Mouse (Mus musculus) stomach, postnatal 0 days (tissue): ENCODE data around the gene Gm10053. TPM values are rescaled to one million over a fixed set of nuclear protein-coding genes. Genes with fewer than 3 reads are reported as not detected.

ENCODE experiments used
- ATAC-seq: fragments of 200-750 bp; cut with Nextera tagmentation; 2 replicates; pipeline ENCODE4 v1.8.0; 2017; ENCODE audit not compliant: low FRiP score, low TSS enrichment
- DNase-seq: peaks from one replicate; pipeline ENCODE4 v3.0.0-alpha.2; 2016; ENCODE audit warnings: low spot score
- H3K27ac ChIP-seq: fragments of 300-500 bp; sonication (generic); replicated peaks from 2 replicates; pipeline ENCODE4 v1.5.1; 2014; ENCODE audit warnings: mild to moderate bottlenecking, control low read depth
- H3K27me3 ChIP-seq: fragments of 300-500 bp; sonication (generic); 2 replicates; pipeline ENCODE4 v1.6.1; 2014; ENCODE audit warnings: low read length; ENCODE audit not compliant: control insufficient read depth, insufficient read depth
- H3K36me3 ChIP-seq: fragments of 300-500 bp; sonication (generic); 2 replicates; pipeline ENCODE4 v1.6.1; 2014; ENCODE audit warnings: low read length, mixed read lengths; ENCODE audit not compliant: control insufficient read depth, insufficient read depth
- H3K4me1 ChIP-seq: fragments of 300-500 bp; sonication (generic); replicated peaks from 2 replicates; pipeline ENCODE4 v1.6.1; 2014; ENCODE audit warnings: antibody characterized with exemption; ENCODE audit not compliant: control insufficient read depth, insufficient read depth
- H3K4me2 ChIP-seq: fragments of 300-500 bp; sonication (generic); replicated peaks from 2 replicates; pipeline ENCODE4 v1.6.1; 2014; ENCODE audit warnings: low read depth, mild to moderate bottlenecking, control low read depth, moderate library complexity
- H3K4me3 ChIP-seq: fragments of 300-500 bp; sonication (generic); 2 replicates; pipeline ENCODE4 v1.5.1; 2014; ENCODE audit warnings: low read depth, low read length, control low read depth
- H3K9ac ChIP-seq: fragments of 300-500 bp; sonication (generic); 2 replicates; pipeline ENCODE4 v1.6.1; 2014; ENCODE audit warnings: mild to moderate bottlenecking, low read length, control low read depth, mixed read lengths
- H3K9me3 ChIP-seq: fragments of 300-500 bp; sonication (generic); 2 replicates; pipeline ENCODE4 v1.6.1; 2016; ENCODE audit warnings: low read length; ENCODE audit not compliant: control insufficient read depth
- CTCF ChIP-seq: IDR thresholded peaks from 2 replicates; pipeline ENCODE4 v1.5.1; 2016; ENCODE audit warnings: antibody characterized with exemption, low read depth, mild to moderate bottlenecking, moderate library complexity
- EP300 ChIP-seq: optimal IDR thresholded peaks from 2 replicates; pipeline ENCODE3; 2016; ENCODE audit warnings: antibody characterized with exemption
- WGBS: fragments of 180-500 bp; shearing (Covaris S2); extraction: QIAGEN DNeasy Blood & Tissue Kit; methylation state at CpG from one replicate; pipeline ENCODE4 v1.1.7; 2014; 5-methylcytosine and 5-hydroxymethylcytosine counted together
- polyA plus RNA-seq: library from polyadenylated mRNA; unstranded; fragments of >200 nt; fragmentation: Nextera tagmentation; extraction: Ambion mirVana; gene quantifications from 2 replicates; pipeline ENCODE4 v1.2.1, GENCODE M21; 2015

The Gm10053 gene
- polyA plus RNA-seq, 1 experiment from 2014 or later = 325 TPM

DNA sequence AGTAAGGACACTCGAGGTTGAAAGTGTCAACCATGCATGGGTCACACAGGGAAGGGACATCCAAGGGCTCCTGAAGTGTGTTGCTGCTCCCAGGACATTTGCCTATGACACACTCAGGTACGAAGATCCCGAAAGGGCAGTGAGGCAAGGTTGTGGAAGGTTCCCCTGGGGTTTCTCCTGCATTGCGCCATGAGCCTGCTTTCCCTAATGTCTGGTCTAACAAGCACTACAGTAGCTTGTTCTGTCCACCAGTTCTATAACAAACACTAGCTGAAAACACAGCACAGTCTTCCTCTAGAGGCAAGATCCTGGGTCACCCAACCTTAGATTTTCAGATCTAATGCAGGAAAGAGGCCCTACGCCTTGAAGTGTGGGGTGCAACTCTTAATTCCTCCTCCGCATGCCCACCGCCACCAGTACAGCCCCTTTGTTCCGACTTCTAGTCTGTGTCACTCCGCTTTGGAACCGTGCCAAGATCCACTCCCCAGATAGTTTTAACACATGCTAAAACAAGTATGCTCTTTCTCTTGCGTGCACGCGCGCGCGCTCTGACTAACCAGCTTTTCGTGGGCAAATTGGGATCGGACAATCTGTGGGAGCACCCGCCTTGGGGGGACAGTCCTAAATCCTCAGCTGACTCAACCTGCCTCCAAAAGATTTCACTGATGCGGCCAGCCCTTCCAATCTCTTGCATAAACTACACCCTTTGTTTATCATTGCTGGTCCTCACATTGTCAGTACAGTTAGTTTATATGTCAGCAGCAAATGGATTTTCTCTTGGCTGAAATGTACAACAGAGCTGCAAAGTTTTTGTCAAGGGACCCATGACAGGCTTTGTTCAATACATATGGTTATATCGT lies 23.8 kb upstream of the Gm10053 start:
- H3K27ac ChIP-seq = peak overlapping the region; percentile 78

DNA sequence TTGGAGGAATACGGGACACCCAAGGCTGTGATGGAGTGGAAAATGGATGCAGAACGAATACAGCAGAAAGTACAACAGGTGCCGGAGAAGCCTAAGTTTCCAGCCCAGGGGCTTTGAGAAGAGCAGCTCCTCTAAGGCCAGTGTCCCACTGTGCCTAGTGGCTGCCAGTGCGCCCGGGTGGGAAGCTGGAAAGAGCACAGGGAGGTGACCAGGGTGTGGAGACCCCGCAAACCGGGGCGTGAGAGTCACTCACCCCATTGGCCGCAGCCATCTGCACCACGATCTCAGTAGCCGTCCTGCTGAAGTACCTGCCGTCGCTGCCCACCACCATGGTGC lies 14.2 kb upstream of the Gm10053 start:
- Histone ChIP-seq H3K9ac (peak overlapping the region; percentile 75), H3K4me2 (peak overlapping the region; percentile 57), H3K4me1 (no peaks in the 10 kb centered on the region), H3K36me3 (no peaks in the 10 kb centered on the region), H3K27ac (peak overlapping the region; percentile 89), H3K4me3 (peak overlapping the region; percentile 65), H3K27me3 (no peaks in the 10 kb centered on the region), H3K9me3 (no peaks in the 10 kb centered on the region)
- no peak for TF ChIP-seq EP300
- TF ChIP-seq CTCF = no peak
- ATAC-seq (no peak), DNase-seq (no peak)
- 20% methylated on average over 13 of the region's 13 CpGs for WGBS

More for the DNA sequence above, 23.8 kb upstream of the Gm10053 start:
- Histone ChIP-seq H3K4me3 (peak overlapping the region; percentile 17; the same call in 1 of the 2 replicates), H3K27me3 (no peaks in the 10 kb centered on the region), H3K4me2 (peak overlapping the region; percentile 35), H3K9me3 (no peaks in the 10 kb centered on the region), H3K4me1 (no peaks in the 10 kb centered on the region), H3K36me3 (no peaks in the 10 kb centered on the region), H3K9ac (no peak overlapping the region)
- ATAC-seq = peak; percentile 42; the same call in 1 of the 2 replicates
- TF ChIP-seq EP300 = no peak
- peak; percentile 30 for DNase-seq
- 33% methylated on average over 21 of the region's 21 CpGs for WGBS

DNA sequence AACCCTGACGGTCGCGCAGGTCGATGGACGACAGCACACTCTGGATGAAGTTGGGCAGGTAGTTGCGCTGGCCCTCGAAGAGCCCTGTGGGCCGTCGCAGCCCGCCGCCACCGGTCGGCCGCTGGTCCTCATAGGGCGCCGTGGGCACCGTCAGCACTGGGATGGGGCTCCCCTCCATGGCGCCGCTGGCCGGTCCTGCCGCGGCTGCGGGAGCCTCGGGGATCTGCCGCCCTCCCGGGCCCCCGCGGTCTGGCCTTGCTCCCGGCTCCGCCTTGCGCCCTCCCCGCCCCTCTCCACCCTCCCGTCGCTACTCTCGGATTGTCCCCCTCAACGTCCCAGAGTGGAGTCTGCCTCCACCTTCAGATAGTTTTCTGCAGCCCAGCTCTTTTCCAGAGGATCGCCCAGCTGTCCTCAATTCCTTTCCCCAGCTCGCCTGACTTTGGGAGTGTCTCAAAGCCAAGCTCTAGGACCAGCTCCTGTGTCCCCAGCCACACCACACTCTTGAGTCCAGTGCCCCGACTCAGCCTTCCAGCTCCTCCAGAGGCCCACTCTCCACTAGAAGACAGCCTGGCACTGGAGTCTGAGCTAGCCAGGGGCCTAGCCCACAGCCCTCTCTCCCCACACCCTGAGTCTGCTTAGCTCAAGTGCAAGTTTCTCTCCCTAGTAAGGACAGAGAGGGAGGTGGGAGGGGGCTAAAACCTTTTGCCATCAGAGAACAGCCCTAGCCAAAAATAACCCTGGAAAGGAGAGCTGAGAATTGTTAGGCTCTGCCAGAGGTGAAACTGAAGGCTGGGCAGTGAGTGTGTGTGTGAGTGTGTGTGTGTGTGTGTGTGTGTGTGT lies 13.7 kb upstream of the Gm10053 start, which contains the start of gene Pgm5:
Pgm5 (minus strand) TSS at position 244 of the 840 bp plus-strand sequence.
- H3K9me3 ChIP-seq = no peaks in the 10 kb centered on the region
- no peaks in the 10 kb centered on the region for H3K36me3 ChIP-seq
- H3K4me1 ChIP-seq = no peaks in the 10 kb centered on the region
- peak within 1 kb of the TSS; percentile 65 for H3K4me3 ChIP-seq
- peak within 1 kb of the TSS; percentile 75 for H3K9ac ChIP-seq
- peak; percentile 47 for DNase-seq
- 0% methylated on average over 25 of the region's 39 CpGs for WGBS
- peak within 1 kb of the TSS; percentile 57 for H3K4me2 ChIP-seq
- no peaks in the 10 kb centered on the region for H3K27me3 ChIP-seq
- TF ChIP-seq CTCF (peak; percentile 67), EP300 (no peak)
- ATAC-seq = peak; percentile 84
- H3K27ac ChIP-seq = peak within 1 kb of the TSS; percentile 89

DNA sequence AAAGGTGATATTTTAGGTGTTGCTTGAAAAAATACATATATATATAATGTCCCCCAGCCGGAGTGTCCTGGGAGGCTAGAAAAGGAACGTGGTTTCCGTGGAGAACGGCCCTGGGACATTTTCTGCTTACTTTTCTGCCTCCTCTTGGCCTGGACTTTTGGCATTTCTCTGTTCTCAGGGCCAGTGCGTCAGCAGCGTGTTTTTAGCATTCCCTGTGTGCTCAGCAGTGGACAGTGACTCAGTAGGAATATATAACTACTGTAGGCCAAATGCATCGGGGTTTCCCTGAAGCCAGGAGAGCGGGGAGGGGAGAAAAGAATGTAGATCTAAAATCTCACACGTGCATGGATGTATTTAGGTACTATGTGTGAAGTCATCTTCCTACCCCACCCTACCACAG lies 10.1 kb upstream of the Gm10053 start:
- TF ChIP-seq EP300 (no peak), CTCF (no peak)
- ATAC-seq = no peak
- no peak overlapping the region for H3K4me3 ChIP-seq
- no peak overlapping the region for H3K4me2 ChIP-seq
- 81% methylated on average over 9 of the region's 9 CpGs for WGBS
- H3K9me3 ChIP-seq = no peaks in the 10 kb centered on the region
- no peak overlapping the region for H3K9ac ChIP-seq
- H3K36me3 ChIP-seq = no peaks in the 10 kb centered on the region
- no peak overlapping the region for H3K27ac ChIP-seq
- H3K4me1 ChIP-seq = no peaks in the 10 kb centered on the region
- DNase-seq = no peak
- no peaks in the 10 kb centered on the region for H3K27me3 ChIP-seq

DNA sequence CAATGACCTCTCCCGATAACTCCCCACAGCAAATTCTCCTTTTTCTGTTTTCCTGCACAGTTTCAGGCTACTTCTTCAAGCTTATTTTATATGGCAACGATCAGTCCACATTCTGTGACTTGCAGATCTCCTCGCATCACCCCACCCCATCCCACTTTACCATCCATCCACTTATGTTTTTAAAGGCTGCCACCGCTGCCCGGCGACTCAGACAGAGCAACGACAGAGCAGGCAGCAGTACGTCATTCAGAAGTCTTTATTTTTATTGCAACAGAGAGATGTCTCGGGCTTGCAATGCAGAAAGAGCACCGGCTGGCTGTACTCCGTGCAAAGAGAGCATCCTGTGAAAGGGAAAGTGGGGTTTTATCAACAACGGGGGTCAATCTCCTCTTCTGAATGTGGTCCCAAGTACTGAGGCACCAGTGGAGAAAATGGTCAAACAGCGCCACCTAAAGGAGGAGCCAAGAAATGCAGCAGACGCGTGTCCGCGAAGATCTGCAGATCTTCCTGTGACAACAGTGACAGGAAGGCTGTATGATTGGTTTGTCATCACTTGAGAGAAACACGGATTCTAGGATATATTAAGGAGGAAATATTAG lies 4.3 kb upstream of the Gm10053 start:
- TF ChIP-seq EP300 (no peak), CTCF (peak; percentile 98)
- H3K4me3 ChIP-seq = peak overlapping the region; percentile 30
- ATAC-seq (peak; percentile 53), DNase-seq (peak; percentile 71)
- peak overlapping the region; percentile 51 for H3K4me2 ChIP-seq
- H3K36me3 ChIP-seq = no peaks in the 10 kb centered on the region
- H3K27me3 ChIP-seq = no peaks in the 10 kb centered on the region
- WGBS = 17% methylated on average over 18 of the region's 18 CpGs
- no peak overlapping the region for H3K9ac ChIP-seq
- no peak overlapping the region for H3K27ac ChIP-seq
- H3K4me1 ChIP-seq = no peaks in the 10 kb centered on the region
- no peaks in the 10 kb centered on the region for H3K9me3 ChIP-seq
